Mouse (Mus musculus) layer of hippocampus, postnatal 36 days (tissue): Measurements from ENCODE around the gene Best3. TPM values are rescaled to one million over a fixed set of nuclear protein-coding genes. Genes with fewer than 3 reads are reported as not detected.

Source experiments
- DNase-seq, 2 experiments: peaks; one replicate each; pipeline ENCODE4 v3.0.0; 2022
- total RNA-seq, 2 experiments: library from RNA; stranded (reverse); gene quantifications; 2 replicates each; pipeline ENCODE4 v1.2.3; 2021

The Best3 gene
- total RNA-seq: 1 to 10 TPM; 2.1 to 2.2 TPM

GRCm38 (mm10) chr10:116986264-116987082 is at the start of gene Best3:
Best3 (plus strand) TSS chr10:116986314.
- peak in 1 of 2 experiments; percentile 19 for DNase-seq

GRCm38 (mm10) chr10:116943025-116943424 is 43.1 kb upstream of the Best3 start:
- DNase-seq: no peak

- DNase-seq: no peak
Measured at GRCm38 (mm10) chr10:116944144-116944543, 42.0 kb upstream of the Best3 start.

GRCm38 (mm10) chr10:116944940-116945339 is 41.2 kb upstream of the Best3 start:
- DNase-seq: no peak

GRCm38 (mm10) chr10:116948414-116948813 is 37.7 kb upstream of the Best3 start:
- DNase-seq: no peak

GRCm38 (mm10) chr10:116949111-116950008 is 36.8 kb upstream of the Best3 start:
- peak; percentile 27 to 41 for DNase-seq

- peak; percentile 89 to 93 for DNase-seq
Measured at GRCm38 (mm10) chr10:116950009-116950769, 35.9 kb upstream of the Best3 start, which contains the start of gene Rab3ip. Rab3ip (minus strand) TSS chr10:116950769.

- no peak for DNase-seq
Measured at GRCm38 (mm10) chr10:116950886-116951285, 35.2 kb upstream of the Best3 start.

GRCm38 (mm10) chr10:116955191-116955590 is 30.9 kb upstream of the Best3 start:
- DNase-seq: no peak

- DNase-seq: no peak
Measured at GRCm38 (mm10) chr10:116956483-116957158, 29.5 kb upstream of the Best3 start.

- DNase-seq: no peak
Measured at GRCm38 (mm10) chr10:116957867-116958551, 28.1 kb upstream of the Best3 start.

- no peak for DNase-seq
Measured at GRCm38 (mm10) chr10:116962152-116962551, 24.0 kb upstream of the Best3 start.

GRCm38 (mm10) chr10:116962803-116963202 is 23.3 kb upstream of the Best3 start:
- no peak for DNase-seq

- DNase-seq: no peak
Measured at GRCm38 (mm10) chr10:116964084-116964483, 22.0 kb upstream of the Best3 start.

- no peak for DNase-seq
Measured at GRCm38 (mm10) chr10:116964571-116964970, 21.5 kb upstream of the Best3 start.

GRCm38 (mm10) chr10:116965297-116965696 is 20.8 kb upstream of the Best3 start:
- no peak for DNase-seq

GRCm38 (mm10) chr10:116966065-116966464 is 20.0 kb upstream of the Best3 start:
- DNase-seq: no peak

GRCm38 (mm10) chr10:116968741-116969140 is 17.4 kb upstream of the Best3 start:
- no peak for DNase-seq

- DNase-seq: no peak
Measured at GRCm38 (mm10) chr10:116972509-116972908, 13.6 kb upstream of the Best3 start, which contains the start of gene Gm10271. Gm10271 (minus strand) TSS chr10:116972609.

GRCm38 (mm10) chr10:116977455-116977854 is 8.7 kb upstream of the Best3 start:
- no peak for DNase-seq

- no peak for DNase-seq
Measured at GRCm38 (mm10) chr10:116977858-116978257, 8.3 kb upstream of the Best3 start.
